Comparison of ENCODE assay signal across 21 mouse cellular contexts in genomic region chr16:94399141-94399540, GRCm38 (mm10). TPM values are rescaled to one million over a fixed set of nuclear protein-coding genes. Genes with fewer than 3 reads are reported as not detected.
A peak's percentile ranks its signal among the peaks of the same experiment; 100 is the strongest.
DNase-seq lines count a peak whose midpoint lies in the region; ATAC-seq and TF ChIP-seq lines count a peak whose summit lies in the region.
"Had no signal": no experiment of that assay in that cellular context is flagged by ENCODE, and none has a peak within 500 bp of the region (broad histone marks: within the 10 kb centered on the region; RNA-seq: fewer than 3 reads in every experiment).

No protein-coding gene starts in this region.

- H3K4me1 ChIP-seq in heart, embryonic 15.5 days (replicated peaks): peaks cover 27% of the 10 kb centered on the region
- H3K4me1 ChIP-seq in hindbrain, postnatal 0 days (ENCODE audit: insufficient read depth, low read length): no peaks in the 10 kb centered on the region
- H3K4me1 ChIP-seq in hindbrain, embryonic 11.5 days (replicated peaks; ENCODE audit: control insufficient read depth, insufficient read depth, low read length): no peaks in the 10 kb centered on the region
- no peaks in the 10 kb centered on the region; a peak in 1 of 4 replicates for H3K4me1 ChIP-seq in MEL (ENCODE audit: control insufficient read depth in 1 of 2, insufficient read depth in 2 of 2, low read length in 2 of 2)
- H3K4me1 ChIP-seq: embryonic facial prominence, embryonic 10.5 days; forebrain, embryonic 13.5 days had no signal

- no peak overlapping the region for H3K9ac ChIP-seq in heart, embryonic 15.5 days
- no peak overlapping the region for H3K9ac ChIP-seq in hindbrain, postnatal 0 days (replicated peaks; ENCODE audit: low read length)
- no peak overlapping the region for H3K9ac ChIP-seq in hindbrain, embryonic 11.5 days (ENCODE audit: low read depth, low read length)
- H3K9ac ChIP-seq in MEL (ENCODE audit: control insufficient read depth, low read depth, low read length, poor library complexity, severe bottlenecking): no peak overlapping the region
- H3K9ac ChIP-seq: forebrain, embryonic 13.5 days; forebrain, postnatal 0 days had no signal

- intact Hi-C loops in gastrocnemius, adult 2 months (cut with DNase I): no loop called here
- intact Hi-C loops in heart, postnatal 25 days (cut with DNase I): no loop called here

- DNase-seq in gastrocnemius, adult 2 months: peak; percentile 25
- no peak for DNase-seq in gastrocnemius, adult 8-10 months (ENCODE audit: low spot score in 2 of 2)
- DNase-seq in heart, postnatal 25 days (ENCODE audit: low spot score): no peak
- DNase-seq in hindbrain, postnatal 0 days (ENCODE audit: low spot score): no peak
- no peak for DNase-seq in hindbrain, embryonic 11.5 days (ENCODE audit: low spot score)
- DNase-seq in MEL (ENCODE audit: low read depth, low spot score): no peak
- no peak for DNase-seq in adrenal gland, adult 2 months
- DNase-seq: adrenal gland, postnatal 25 days; cerebellum, adult 2 months; cerebellum, postnatal 10 days; forebrain, postnatal 0 days; gastrocnemius, postnatal 10 days; kidney, adult 8-10 months had no signal

- no peak overlapping the region for H3K4me3 ChIP-seq in gastrocnemius, adult 2 months
- H3K4me3 ChIP-seq in heart, embryonic 15.5 days: no peak overlapping the region
- no peak overlapping the region for H3K4me3 ChIP-seq in hindbrain, postnatal 0 days (ENCODE audit: low read length)
- H3K4me3 ChIP-seq in hindbrain, embryonic 11.5 days (ENCODE audit: low read depth, low read length): no peak overlapping the region
- H3K4me3 ChIP-seq in MEL (ENCODE audit: control insufficient read depth in 1 of 2, insufficient read depth in 1 of 2, low read depth in 2 of 2, low read length in 2 of 2): no peak overlapping the region
- H3K4me3 ChIP-seq: embryonic facial prominence, embryonic 10.5 days; forebrain, embryonic 13.5 days; heart, embryonic 10.5 days had no signal

- TF ChIP-seq EP300 in MEL (IDR thresholded peaks at IDR 0.05; ENCODE audit: low read depth in 1 of 2, low read length in 2 of 2): no peak

- H3K36me3 ChIP-seq in heart, embryonic 15.5 days: peaks cover 5% of the 10 kb centered on the region
- H3K36me3 ChIP-seq in hindbrain, postnatal 0 days (ENCODE audit: insufficient read depth, low read length): peaks cover 19% of the 10 kb centered on the region
- no peaks in the 10 kb centered on the region; the same call in 1 of the 2 replicates for H3K36me3 ChIP-seq in hindbrain, embryonic 11.5 days (ENCODE audit: control insufficient read depth, insufficient read depth, low read length)
- peaks cover 0 to 14% of the 10 kb centered on the region in 2 experiments; a peak in 2 of 4 replicates for H3K36me3 ChIP-seq in MEL (ENCODE audit: control insufficient read depth in 1 of 2, insufficient read depth in 2 of 2, low read length in 2 of 2)

- H3K9me3 ChIP-seq in heart, embryonic 15.5 days (replicated peaks): no peaks in the 10 kb centered on the region
- H3K9me3 ChIP-seq in hindbrain, postnatal 0 days (ENCODE audit: low read length): no peaks in the 10 kb centered on the region
- H3K9me3 ChIP-seq in hindbrain, embryonic 11.5 days (ENCODE audit: control insufficient read depth, low read length): no peaks in the 10 kb centered on the region
- no peaks in the 10 kb centered on the region for H3K9me3 ChIP-seq in MEL (replicated peaks; ENCODE audit: insufficient read depth, low read length)
- H3K9me3 ChIP-seq: embryonic facial prominence, embryonic 10.5 days; forebrain, embryonic 13.5 days; heart, embryonic 10.5 days had no signal

- 44% methylated on average over 2 of the region's 2 CpGs for WGBS in heart, embryonic 15.5 days
- 93% methylated on average over 2 of the region's 2 CpGs for WGBS in hindbrain, postnatal 0 days
- 91% methylated on average over 2 of the region's 2 CpGs for WGBS in hindbrain, embryonic 11.5 days

- H3K4me2 ChIP-seq in heart, embryonic 15.5 days: no peak overlapping the region
- no peak overlapping the region for H3K4me2 ChIP-seq in hindbrain, postnatal 0 days (ENCODE audit: low read depth, low read length)
- H3K4me2 ChIP-seq in hindbrain, embryonic 11.5 days (replicated peaks; ENCODE audit: low read depth, low read length): no peak overlapping the region
- H3K4me2 ChIP-seq: forebrain, embryonic 13.5 days had no signal

- no peaks in the 10 kb centered on the region for H3K27me3 ChIP-seq in heart, embryonic 15.5 days
- H3K27me3 ChIP-seq in hindbrain, postnatal 0 days (ENCODE audit: insufficient read depth, low read length): no peaks in the 10 kb centered on the region
- no peaks in the 10 kb centered on the region for H3K27me3 ChIP-seq in hindbrain, embryonic 11.5 days (ENCODE audit: control insufficient read depth, insufficient read depth, low read length)
- H3K27me3 ChIP-seq in MEL (ENCODE audit: control insufficient read depth in 1 of 2, insufficient read depth in 2 of 2, low read length in 2 of 2): no peaks in the 10 kb centered on the region
- H3K27me3 ChIP-seq: forebrain, embryonic 13.5 days; Patski had no signal

- no peak for TF ChIP-seq RAD21 in MEL (IDR thresholded peaks at IDR 0.05; ENCODE audit: low read depth, low read length)

- peak overlapping the region; percentile 85 for H3K27ac ChIP-seq in gastrocnemius, adult 2 months
- peak overlapping the region; percentile 26 for H3K27ac ChIP-seq in heart, embryonic 15.5 days
- H3K27ac ChIP-seq in hindbrain, postnatal 0 days: no peak overlapping the region
- no peak overlapping the region for H3K27ac ChIP-seq in hindbrain, embryonic 11.5 days (ENCODE audit: low read depth, low read length)
- no peak overlapping the region for H3K27ac ChIP-seq in MEL (ENCODE audit: control insufficient read depth, low read depth, low read length)
- H3K27ac ChIP-seq: embryonic facial prominence, embryonic 10.5 days; forebrain, embryonic 13.5 days; heart, embryonic 10.5 days; kidney, postnatal 0 days had no signal

- no peak for TF ChIP-seq POLR2A in MEL (IDR thresholded peaks at IDR 0.05; ENCODE audit: control insufficient read depth in 1 of 2, insufficient read depth in 1 of 2, low read depth in 1 of 2, low read length in 2 of 2, poor library complexity in 1 of 2)

- no peak for TF ChIP-seq CTCF in gastrocnemius, adult 2 months (IDR thresholded peaks at IDR 0.05)
- TF ChIP-seq CTCF in hindbrain, postnatal 0 days (IDR thresholded peaks at IDR 0.05; ENCODE audit: low read depth): no peak
- TF ChIP-seq CTCF in MEL (IDR thresholded peaks at IDR 0.05 in 2 of 3, conservative IDR thresholded peaks at IDR 0.05 in 1 of 3; ENCODE audit: control insufficient read depth in 1 of 3, insufficient read depth in 1 of 3, low read depth in 2 of 3, low read length in 3 of 3, poor library complexity in 1 of 3, severe bottlenecking in 1 of 3): no peak

- H3K79me2 ChIP-seq in MEL (ENCODE audit: control insufficient read depth, insufficient read depth, low read length, poor library complexity): peaks cover 3% of the 10 kb centered on the region; the same call in 1 of the 2 replicates

- no peak for ATAC-seq in heart, embryonic 15.5 days (replicated peaks; ENCODE audit: insufficient number of reproducible peaks, insufficient read depth, low FRiP score, low read depth)
- ATAC-seq in hindbrain, postnatal 0 days: peak; percentile 7; the same call in 1 of the 2 replicates
- no peak for ATAC-seq in hindbrain, embryonic 11.5 days (ENCODE audit: low FRiP score)
- ATAC-seq: activated CD4-positive, CD25-positive, alpha-beta regulatory T cell, adult 4 months; forebrain, embryonic 13.5 days; forebrain, postnatal 0 days; hindbrain, embryonic 16.5 days; Patski had no signal

TF ChIP-seq in MEL, 35 proteins besides CTCF, POLR2A, EP300 and RAD21:
- no peak for TF ChIP-seq USF1 (IDR thresholded peaks at IDR 0.05; ENCODE audit: low read depth, low read length)
- TF ChIP-seq SIN3A (IDR thresholded peaks at IDR 0.05; ENCODE audit: low read length): no peak
- no peak for TF ChIP-seq RCOR1 (IDR thresholded peaks at IDR 0.05; ENCODE audit: low read depth, low read length)
- TF ChIP-seq POLR2AphosphoS2 (IDR thresholded peaks at IDR 0.05; ENCODE audit: low read length): 0 out of 2 replicates have a peak, but pooled peaks have one; percentile 24
- TF ChIP-seq POLR2AphosphoS5 (IDR thresholded peaks at IDR 0.05; ENCODE audit: borderline replicate concordance, low read depth, low read length): no peak
- TF ChIP-seq JUND (IDR thresholded peaks at IDR 0.05; ENCODE audit: low read depth, low read length): no peak

RNA-seq across cellular contexts. Expression of gene Pigp, which starts 27.5 kb away (rescaled TPM):
- total RNA-seq in gastrocnemius, adult 2 months (2021): 100 to 1,000 TPM; 149 to 161 TPM
- 100 to 1,000 TPM; 163 to 198 (median 181) TPM for total RNA-seq in gastrocnemius, adult 8-10 months (2022)
- 96.2 and 112 TPM in 2 replicates for polyA plus RNA-seq in heart, embryonic 15.5 days (2015; fragmentation: Nextera tagmentation; extraction: Ambion mirVana)
- total RNA-seq in heart, postnatal 25 days (2021): 10 to 100 TPM; 88.2 to 91.8 TPM
- 82.8 and 100 TPM in 2 replicates for total RNA-seq in hindbrain, postnatal 0 days (2014; rRNA removed)
- polyA plus RNA-seq in hindbrain, postnatal 0 days (2015; fragmentation: Nextera tagmentation; extraction: Ambion mirVana): 139 and 155 TPM in 2 replicates
- polyA plus RNA-seq in hindbrain, embryonic 11.5 days (2014; fragmentation: Nextera tagmentation; extraction: Ambion mirVana): 77.0 and 90.9 TPM in 2 replicates
- total RNA-seq in MEL (2012; rRNA removed): 27.1 and 33.9 TPM in 2 replicates
- polyA plus RNA-seq in MEL (2012; ENCODE audit: insufficient read depth in 1 of 2, insufficient read length in 2 of 2, low read depth in 1 of 2, low replicate concordance in 2 of 2, missing spikeins in 1 of 2): 10 to 100 TPM in 1 of 2 experiments, not detected in 1; 47.3 TPM
- 10 to 100 TPM; 87.0 to 94.7 TPM for total RNA-seq in adrenal gland, adult 2 months (2021)
- 42.1 and 47.7 TPM in 2 replicates for polyA plus RNA-seq in adrenal gland, adult 2 months (2012; rRNA removed)

RNA-seq across cellular contexts. Expression of gene Ttc3, which starts 28.7 kb away (rescaled TPM):
- total RNA-seq in gastrocnemius, adult 2 months (2021): 10 to 100 TPM; 54.4 to 55.3 TPM
- 10 to 100 TPM; 57.0 to 71.2 (median 62.4) TPM for total RNA-seq in gastrocnemius, adult 8-10 months (2022)
- polyA plus RNA-seq in heart, embryonic 15.5 days (2015; fragmentation: Nextera tagmentation; extraction: Ambion mirVana): 151 and 153 TPM in 2 replicates
- 10 to 100 TPM; 78.6 to 82.9 TPM for total RNA-seq in heart, postnatal 25 days (2021)
- total RNA-seq in hindbrain, postnatal 0 days (2014; rRNA removed): 848 and 1,018 TPM in 2 replicates
- 985 and 1,014 TPM in 2 replicates for polyA plus RNA-seq in hindbrain, postnatal 0 days (2015; fragmentation: Nextera tagmentation; extraction: Ambion mirVana)
- polyA plus RNA-seq in hindbrain, embryonic 11.5 days (2014; fragmentation: Nextera tagmentation; extraction: Ambion mirVana): 526 and 624 TPM in 2 replicates
- total RNA-seq in MEL (2012; rRNA removed): 47.5 and 56.9 TPM in 2 replicates
- 100 to 1,000 TPM in 1 of 2 experiments, 10 to 100 TPM in 1; 46.4 to 352 TPM for polyA plus RNA-seq in MEL (2012; ENCODE audit: insufficient read depth in 1 of 2, insufficient read length in 2 of 2, low read depth in 1 of 2, low replicate concordance in 2 of 2, missing spikeins in 1 of 2)
- total RNA-seq in adrenal gland, adult 2 months (2021): 10 to 100 TPM; 88.2 to 98.1 TPM
- 32.0 and 32.1 TPM in 2 replicates for polyA plus RNA-seq in adrenal gland, adult 2 months (2012; rRNA removed)

Comparison
In these comparisons a context has a peak if more than half of its experiments do, and no peak if none do; other contexts are left out.
1. H3K27ac ChIP-seq: peak in gastrocnemius, adult 2 months (single experiment) and heart, embryonic 15.5 days (single experiment); none in hindbrain, postnatal 0 days (single experiment), hindbrain, embryonic 11.5 days (single experiment) and MEL (single experiment).